Mouse (Mus musculus) thymus, adult 2 months (tissue): Measurements from ENCODE around the gene Bbs4.

Source experiments
- CTCF ChIP-seq: fragments of 200-500 bp; IDR thresholded peaks from 2 replicates; pipeline ENCODE4 v1.5.1; 2012; ENCODE audit warnings: mild to moderate bottlenecking, control low read depth, low read length, moderate library complexity, borderline replicate concordance; ENCODE audit not compliant: control insufficient read depth, poor library complexity, insufficient read depth; ENCODE audit errors: extremely low read depth
- POLR2A ChIP-seq: fragments of 200-500 bp; IDR thresholded peaks from 2 replicates; pipeline ENCODE4 v1.6.1; 2012; ENCODE audit warnings: mild to moderate bottlenecking, low read length, control low read depth, moderate library complexity; ENCODE audit not compliant: control insufficient read depth, poor library complexity, insufficient read depth; ENCODE audit errors: extremely low read depth

DNA sequence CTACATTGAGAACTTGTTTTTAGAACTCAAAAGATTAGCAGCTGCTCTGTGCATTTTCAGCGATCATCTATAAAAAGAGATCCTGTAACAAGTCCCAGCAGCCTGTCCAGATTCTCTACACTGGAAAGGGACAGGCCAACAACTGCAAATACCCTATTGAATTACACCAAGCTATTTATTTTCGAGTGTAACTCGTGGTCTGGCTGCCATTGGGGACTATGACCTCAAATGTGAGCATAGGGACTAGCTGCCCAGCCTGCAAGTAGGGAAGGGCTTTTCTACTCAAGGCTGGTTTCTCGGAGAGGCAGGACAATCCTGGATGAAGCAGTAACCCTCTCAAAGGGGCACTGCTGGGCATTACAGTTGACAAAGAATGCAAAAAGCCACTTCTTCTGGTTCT lies 35.8 kb upstream of the Bbs4 start:
- TF ChIP-seq CTCF (no peak), POLR2A (no peak)
